Mouse (Mus musculus) CH12.LX (cell line): ENCODE data around the gene Vsir. TPM values are rescaled to one million over a fixed set of nuclear protein-coding genes. Genes with fewer than 3 reads are reported as not detected.

Experiments
- DNase-seq: peaks from one replicate; pipeline ENCODE4 v3.0.0-alpha.2; 2013; ENCODE audit errors: extremely low read depth
- H3K27ac ChIP-seq: 2 replicates; pipeline ENCODE4 v1.5.1; 2012; ENCODE audit warnings: low read depth, mild to moderate bottlenecking, control low read depth, moderate library complexity; ENCODE audit not compliant: insufficient read depth
- H3K27me3 ChIP-seq: replicated peaks from 2 replicates; pipeline ENCODE3; 2012; ENCODE audit warnings: inconsistent platforms
- H3K36me3 ChIP-seq, 2 experiments: replicated peaks in 1 of 2; 2 replicates each; pipeline versions ENCODE3 to v1.6.1; 2012; ENCODE audit warnings: inconsistent platforms in 1 of 2, low read length in 1 of 2, mild to moderate bottlenecking in 1 of 2, mixed read lengths in 1 of 2, moderate library complexity in 1 of 2; ENCODE audit not compliant: control insufficient read depth in 1 of 2, insufficient read depth in 1 of 2
- H3K4me1 ChIP-seq, 2 experiments: 2 replicates each; pipeline ENCODE4 v1.6.1; 2012; ENCODE audit warnings: inconsistent platforms in 1 of 2, moderate library complexity in 1 of 2; ENCODE audit not compliant: insufficient read depth in 2 of 2, control insufficient read depth in 1 of 2
- H3K4me2 ChIP-seq: 2 replicates; pipeline ENCODE4 v1.6.1; 2012; ENCODE audit warnings: low read depth, mild to moderate bottlenecking, control low read depth; ENCODE audit not compliant: poor library complexity, insufficient read depth, severe bottlenecking
- H3K4me3 ChIP-seq, 3 experiments: fragments of 150-350 bp in 1 of 3; sonication (generic) in 1 of 3; replicated peaks in 1 of 3; 2 replicates each; pipeline versions ENCODE3 to v1.5.1; 2011 to 2012; ENCODE audit warnings: low read depth in 2 of 3, low read length in 2 of 3, mild to moderate bottlenecking in 2 of 3, moderate library complexity in 2 of 3, control low read depth in 1 of 3, improper control_type of control experiment in 1 of 3, inconsistent platforms in 1 of 3, mixed read lengths in 1 of 3; ENCODE audit not compliant: poor library complexity in 1 of 3
- H3K79me2 ChIP-seq: replicated peaks from 2 replicates; pipeline ENCODE4 v1.6.1; 2012; ENCODE audit warnings: mild to moderate bottlenecking, moderate library complexity; ENCODE audit not compliant: control insufficient read depth, poor library complexity, insufficient read depth, severe bottlenecking; ENCODE audit errors: extremely low read depth
- H3K9ac ChIP-seq: 2 replicates; pipeline ENCODE4 v1.6.1; 2012; ENCODE audit warnings: low read depth, mild to moderate bottlenecking, control low read depth, moderate library complexity; ENCODE audit not compliant: insufficient read depth
- H3K9me3 ChIP-seq: replicated peaks from 2 replicates; pipeline ENCODE3; 2012; ENCODE audit warnings: low read length, inconsistent platforms, mixed read lengths
- BHLHE40 ChIP-seq: IDR thresholded peaks from 2 replicates; pipeline ENCODE4 v1.6.1; 2011; ENCODE audit warnings: mild to moderate bottlenecking, low read depth, low read length, improper control_type of control experiment
- CHD1 ChIP-seq: IDR thresholded peaks from 2 replicates; pipeline ENCODE4 v1.6.1; 2012; ENCODE audit warnings: low read depth, low read length, improper control_type of control experiment, inconsistent platforms
- CHD2 ChIP-seq: IDR thresholded peaks from 2 replicates; pipeline ENCODE4 v1.6.1; 2011; ENCODE audit warnings: low read length, improper control_type of control experiment
- CTCF ChIP-seq, 2 experiments: IDR thresholded peaks in 1 of 2; conservative IDR thresholded peaks in 1 of 2; 2 replicates each; pipeline ENCODE4 v1.5.1; 2011 to 2012; ENCODE audit warnings: low read depth in 2 of 2, low read length in 2 of 2, improper control_type of control experiment in 1 of 2, inconsistent platforms in 1 of 2, mild to moderate bottlenecking in 1 of 2, moderate library complexity in 1 of 2
- E2F4 ChIP-seq: IDR thresholded peaks from 2 replicates; pipeline ENCODE4 v1.6.1; 2011; ENCODE audit warnings: low read depth, low read length, improper control_type of control experiment; ENCODE audit not compliant: insufficient replicate concordance
- ELF1 ChIP-seq: IDR thresholded peaks from 2 replicates; pipeline ENCODE4 v1.6.1; 2014; ENCODE audit warnings: low read depth, mild to moderate bottlenecking, inconsistent platforms, low read length, improper control_type of control experiment
- ETS1 ChIP-seq: conservative IDR thresholded peaks from 2 replicates; pipeline ENCODE4 v1.6.1; 2012; ENCODE audit warnings: low read depth, mild to moderate bottlenecking, inconsistent platforms, low read length, improper control_type of control experiment, moderate library complexity
- GABPA ChIP-seq: IDR thresholded peaks from 2 replicates; pipeline ENCODE4 v1.6.1; 2012; ENCODE audit warnings: low read depth, low read length, improper control_type of control experiment, inconsistent platforms; ENCODE audit not compliant: insufficient replicate concordance
- HCFC1 ChIP-seq: IDR thresholded peaks from 2 replicates; pipeline ENCODE4 v1.6.1; 2012; ENCODE audit warnings: low read depth, mild to moderate bottlenecking, inconsistent platforms, low read length, improper control_type of control experiment
- JUND ChIP-seq: conservative IDR thresholded peaks from 2 replicates; pipeline ENCODE4 v1.6.1; 2011; ENCODE audit warnings: low read depth, low read length, improper control_type of control experiment
- MAFK ChIP-seq: IDR thresholded peaks from 2 replicates; pipeline ENCODE4 v1.6.1; 2011; ENCODE audit warnings: low read length, improper control_type of control experiment; ENCODE audit not compliant: insufficient replicate concordance
- MEF2A ChIP-seq: IDR thresholded peaks from 2 replicates; pipeline ENCODE4 v1.6.1; 2014; ENCODE audit warnings: low read depth, mild to moderate bottlenecking, inconsistent platforms, low read length, improper control_type of control experiment, borderline replicate concordance
- MXI1 ChIP-seq: IDR thresholded peaks from 2 replicates; pipeline ENCODE4 v1.6.1; 2011; ENCODE audit warnings: mild to moderate bottlenecking, low read depth, low read length, improper control_type of control experiment
- MYC ChIP-seq: IDR thresholded peaks from 2 replicates; pipeline ENCODE4 v1.6.1; 2011; ENCODE audit warnings: low read depth, mild to moderate bottlenecking, improper control_type of control experiment, low read length
- SIN3A ChIP-seq: IDR thresholded peaks from 2 replicates; pipeline ENCODE4 v1.6.1; 2012; ENCODE audit warnings: low read length, improper control_type of control experiment, inconsistent platforms
- SMC3 ChIP-seq: IDR thresholded peaks from 2 replicates; pipeline ENCODE4 v1.6.1; 2011; ENCODE audit warnings: low read depth, low read length, improper control_type of control experiment
- TBP ChIP-seq: conservative IDR thresholded peaks from 2 replicates; pipeline ENCODE4 v1.6.1; 2011; ENCODE audit warnings: low read depth, low read length, improper control_type of control experiment
- TCF12 ChIP-seq: IDR thresholded peaks from 2 replicates; pipeline ENCODE4 v1.6.1; 2014; ENCODE audit warnings: low read depth, mild to moderate bottlenecking, inconsistent platforms, low read length, improper control_type of control experiment
- ZC3H11A ChIP-seq: IDR thresholded peaks from 2 replicates; pipeline ENCODE4 v1.6.1; 2012; ENCODE audit warnings: low read depth, mild to moderate bottlenecking, inconsistent platforms, low read length, improper control_type of control experiment
- ZNF384 ChIP-seq: IDR thresholded peaks from 2 replicates; pipeline ENCODE4 v1.6.1; 2012; ENCODE audit warnings: low read depth, low read length, improper control_type of control experiment, inconsistent platforms
- dilution Hi-C: fragments of 300-500 bp; cut with MboI; formaldehyde crosslinking; loops from 2 replicates; pipeline ENCODE4 v1.14.3; 2020; ENCODE audit warnings: low sequenced_read_pairs; ENCODE audit not compliant: extremely low pct_unique_long_range_greater_than_20kb, extremely low pct_ligation_motif_present
- in situ Hi-C: fragments of 300-500 bp; cut with MboI; formaldehyde crosslinking; loops from 3 replicates; pipeline ENCODE4 v1.14.3; 2019; ENCODE audit warnings: low sequenced_read_pairs, low pct_ligation_motif_present, low pct_unique_long_range_greater_than_20kb, mixed read lengths
- polyA plus RNA-seq: library from polyadenylated mRNA; unstranded; fragments of >175 nt; gene quantifications from 2 replicates; pipeline ENCODE4 v1.2.1, GENCODE M21; 2012; ENCODE audit warnings: low read depth; ENCODE audit not compliant: insufficient read length
- total RNA-seq, 2 experiments: library from RNA; depleted of rRNA; stranded (reverse); fragments of 300-350 nt in 1 of 2; fragments of >200 nt in 1 of 2; gene quantifications; 2 replicates each; pipeline ENCODE4 v1.2.3; 2012 to 2014

Vsir gene
- total and polyA plus RNA-seq, 3 experiments, result 4.7 to 9.5 (median 5.5) TPM

DNA sequence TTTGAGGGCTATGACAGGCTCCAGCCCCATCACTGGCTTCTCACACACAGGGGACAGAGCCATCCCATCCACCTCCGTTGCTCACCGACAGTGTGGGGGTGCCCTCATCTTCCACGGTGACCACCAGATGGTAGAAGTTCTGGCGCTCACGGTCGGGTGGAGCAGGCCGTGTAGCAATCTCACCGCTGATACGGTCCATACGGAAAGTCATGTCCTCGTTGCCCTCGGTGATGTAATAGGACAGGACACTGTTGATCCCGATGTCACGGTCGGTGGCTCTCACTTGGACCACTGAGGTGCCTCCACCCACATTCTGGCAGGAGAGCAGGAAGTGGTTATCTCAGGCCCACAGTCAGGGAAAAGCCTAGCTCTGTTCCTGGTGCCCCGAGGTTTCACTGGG is 30.1 kb downstream of the Vsir start:
- H3K36me3 ChIP-seq, result peaks cover 0 to 6% of the 10 kb centered on the region in 2 experiments
- no peak overlapping the region for H3K4me2 ChIP-seq
- peaks cover 26 to 61% of the 10 kb centered on the region in 2 experiments for H3K4me1 ChIP-seq
- no peak overlapping the region for H3K27ac ChIP-seq
- in situ Hi-C loops, result loop anchor here (25.0 kb wide), 1 partner anchor 464 kb away; no protein-coding TSS in a partner anchor
- DNase-seq, result no peak
- TF ChIP-seq CHD1, result no peak
- no peak for TF ChIP-seq JUND
- TF ChIP-seq ETS1, result no peak
- no peak for TF ChIP-seq HCFC1
- no peak for TF ChIP-seq SMC3
- H3K4me3 ChIP-seq, result no peak overlapping the region
- no peak overlapping the region for H3K9ac ChIP-seq
- H3K79me2 ChIP-seq, result no peaks in the 10 kb centered on the region
- H3K9me3 ChIP-seq, result no peaks in the 10 kb centered on the region
- dilution Hi-C loops, result no loop called here
- no peaks in the 10 kb centered on the region for H3K27me3 ChIP-seq

DNA sequence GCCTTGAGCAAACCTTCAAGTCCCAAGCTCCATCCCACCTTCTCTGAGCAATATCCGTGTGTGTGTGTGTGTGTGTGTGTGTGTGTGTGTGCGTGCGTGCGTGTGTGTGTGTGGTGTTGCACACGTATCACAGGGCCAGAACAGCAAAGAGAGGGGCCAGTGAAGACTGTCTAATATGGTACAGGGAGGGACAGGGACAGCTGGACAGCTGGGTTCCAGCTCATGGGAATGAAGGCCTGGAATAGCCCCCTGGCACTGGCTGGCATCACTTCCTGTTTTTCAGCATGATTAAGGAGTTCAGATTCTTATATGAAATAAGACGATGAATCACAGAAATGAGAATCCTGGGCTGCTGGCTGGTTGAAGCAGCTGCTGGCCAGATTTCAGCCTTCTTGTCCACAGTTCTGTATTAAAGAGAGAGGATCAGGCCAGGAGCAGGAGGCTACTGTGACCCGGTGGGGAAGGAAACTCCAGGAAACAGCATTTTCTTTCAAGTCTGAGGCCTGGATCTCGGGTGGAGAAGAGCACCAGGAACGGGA is 32.8 kb downstream of the Vsir start:
- dilution Hi-C loops, result no loop called here
- Histone ChIP-seq H3K4me3 (no peak overlapping the region), H3K4me2 (no peak overlapping the region), H3K36me3 (peaks cover 0 to 6% of the 10 kb centered on the region in 2 experiments), H3K4me1 (peaks cover 15 to 34% of the 10 kb centered on the region in 2 experiments), H3K27me3 (peaks cover 4% of the 10 kb centered on the region), H3K9me3 (no peaks in the 10 kb centered on the region), H3K9ac (no peak overlapping the region), H3K27ac (no peak overlapping the region), H3K79me2 (no peaks in the 10 kb centered on the region)
- no peak for DNase-seq
- TF ChIP-seq ELF1, result no peak
- TF ChIP-seq ZC3H11A, result no peak
- no peak for TF ChIP-seq ETS1
- no peak for TF ChIP-seq MAFK
- no peak for TF ChIP-seq CHD2
- TF ChIP-seq HCFC1, result no peak
- TF ChIP-seq TBP, result no peak
- TF ChIP-seq MEF2A, result no peak
- no peak for TF ChIP-seq MYC
- TF ChIP-seq TCF12, result no peak
- TF ChIP-seq ZNF384, result no peak
- no peak for TF ChIP-seq BHLHE40
- no peak for TF ChIP-seq SIN3A
- TF ChIP-seq GABPA, result no peak
- TF ChIP-seq MXI1, result no peak
- no peak for TF ChIP-seq CTCF (conservative IDR thresholded peaks at IDR 0.05 in 1 of 2, IDR thresholded peaks at IDR 0.05 in 1 of 2; ENCODE audit: low read depth in 2 of 2, low read length in 2 of 2)
- no peak for TF ChIP-seq E2F4
- in situ Hi-C loops, result loop anchor here (25.0 kb wide), 1 partner anchor 467 kb away; no protein-coding TSS in a partner anchor
